Mouse (Mus musculus): ENCODE results near the gene Ugt1a10. TPM values are rescaled to one million over a fixed set of nuclear protein-coding genes. Genes with fewer than 3 reads are reported as not detected.

The Ugt1a10 gene
- polyA plus RNA-seq, 1 experiment: not detected

DNA sequence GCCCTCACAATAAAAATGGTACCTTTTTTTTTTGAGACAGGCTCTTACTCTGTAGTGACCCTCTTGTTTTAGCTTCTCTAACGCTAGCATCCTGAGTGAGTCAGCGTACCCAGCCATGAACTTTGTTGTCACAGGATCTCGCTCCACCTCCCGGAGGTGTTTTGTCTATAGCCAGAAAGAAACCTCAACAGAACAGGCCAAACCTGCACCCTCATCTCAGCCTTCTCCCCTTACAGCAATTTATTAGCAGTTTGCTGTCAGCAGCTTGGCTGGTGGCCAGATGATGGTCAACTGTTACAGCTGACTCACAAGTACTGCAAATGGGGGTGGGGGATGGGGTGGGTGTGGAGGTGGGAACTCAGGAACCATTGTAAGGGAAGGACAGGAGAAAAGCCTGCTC is 207.1 kb downstream of the Ugt1a10 start:
- Histone ChIP-seq H3K4me1 (ENCODE audit: control insufficient read depth, insufficient read depth, insufficient read length, low read length) (0 out of 2 replicates have a peak, but pooled peaks cover 2% of the 10 kb centered on the region), H3K27ac (replicated peaks; ENCODE audit: low read depth, low read length) (no peak overlapping the region), H3K4me3 (ENCODE audit: insufficient read depth, low read depth, low read length) (no peak overlapping the region)

DNA sequence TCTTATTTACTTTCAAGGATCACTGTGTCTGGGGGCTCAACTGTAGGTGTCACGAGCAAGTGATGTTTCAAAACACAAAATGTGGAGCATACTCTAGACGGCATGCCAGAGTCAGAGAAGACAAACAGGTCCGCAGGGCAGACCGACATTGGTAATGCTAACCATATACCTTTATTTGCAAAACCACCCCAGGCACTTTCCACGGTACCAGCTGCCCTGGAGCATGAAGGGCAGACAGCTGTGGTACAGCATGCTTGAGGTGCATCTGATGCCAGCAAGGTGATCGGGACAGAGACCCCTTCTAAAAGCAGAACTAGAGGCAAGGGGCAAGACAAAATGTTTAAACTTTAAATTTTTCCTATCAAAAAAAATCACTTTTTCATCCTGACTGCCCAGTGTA is 207.8 kb downstream of the Ugt1a10 start:
- H3K27ac ChIP-seq (replicated peaks; ENCODE audit: low read depth, low read length): no peak overlapping the region
- 0 out of 2 replicates have a peak, but pooled peaks cover 2% of the 10 kb centered on the region for H3K4me1 ChIP-seq (ENCODE audit: control insufficient read depth, insufficient read depth, insufficient read length, low read length)
- H3K4me3 ChIP-seq (ENCODE audit: insufficient read depth, low read depth, low read length): no peak overlapping the region

DNA sequence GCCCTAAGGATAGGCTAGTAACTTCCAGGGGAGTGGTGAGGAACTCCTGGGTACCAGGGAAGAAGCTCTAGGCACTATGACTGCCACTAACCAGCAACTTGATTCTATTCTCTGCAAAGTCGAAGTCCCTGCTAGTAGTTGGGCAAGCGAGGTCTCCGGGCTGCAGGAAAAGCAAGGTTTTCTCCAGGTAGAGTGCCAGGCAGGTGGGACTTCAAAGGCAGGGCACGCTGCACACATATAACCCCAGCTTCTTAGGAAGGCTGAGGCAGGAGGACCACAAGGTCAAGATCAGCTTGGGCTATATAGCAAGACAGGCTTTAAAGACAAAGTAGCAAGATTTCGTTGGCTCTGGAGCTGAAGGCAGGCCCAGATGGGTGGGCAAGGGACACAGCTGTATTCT is 208.6 kb downstream of the Ugt1a10 start:
- H3K27ac ChIP-seq (replicated peaks; ENCODE audit: low read depth, low read length): no peak overlapping the region
- 0 out of 2 replicates have a peak, but pooled peaks cover 2% of the 10 kb centered on the region for H3K4me1 ChIP-seq (ENCODE audit: control insufficient read depth, insufficient read depth, insufficient read length, low read length)
- no peak overlapping the region for H3K4me3 ChIP-seq (ENCODE audit: insufficient read depth, low read depth, low read length)

GRCm38 (mm10) chr1:88264237-88264868 is 209.2 kb downstream of the Ugt1a10 start:
- Histone ChIP-seq H3K27ac (replicated peaks; ENCODE audit: low read depth, low read length) (no peak overlapping the region), H3K4me1 (ENCODE audit: control insufficient read depth, insufficient read depth, insufficient read length, low read length) (0 out of 2 replicates have a peak, but pooled peaks cover 2% of the 10 kb centered on the region), H3K4me3 (ENCODE audit: insufficient read depth, low read depth, low read length) (no peak overlapping the region)

- 0 out of 2 replicates have a peak, but pooled peaks cover 2% of the 10 kb centered on the region for H3K4me1 ChIP-seq (ENCODE audit: control insufficient read depth, insufficient read depth, insufficient read length, low read length)
- no peak overlapping the region for H3K27ac ChIP-seq (replicated peaks; ENCODE audit: low read depth, low read length)
- no peak overlapping the region for H3K4me3 ChIP-seq (ENCODE audit: insufficient read depth, low read depth, low read length)
These were observed 209.7 kb downstream of the Ugt1a10 start for GRCm38 (mm10) chr1:88264869-88265240.

DNA sequence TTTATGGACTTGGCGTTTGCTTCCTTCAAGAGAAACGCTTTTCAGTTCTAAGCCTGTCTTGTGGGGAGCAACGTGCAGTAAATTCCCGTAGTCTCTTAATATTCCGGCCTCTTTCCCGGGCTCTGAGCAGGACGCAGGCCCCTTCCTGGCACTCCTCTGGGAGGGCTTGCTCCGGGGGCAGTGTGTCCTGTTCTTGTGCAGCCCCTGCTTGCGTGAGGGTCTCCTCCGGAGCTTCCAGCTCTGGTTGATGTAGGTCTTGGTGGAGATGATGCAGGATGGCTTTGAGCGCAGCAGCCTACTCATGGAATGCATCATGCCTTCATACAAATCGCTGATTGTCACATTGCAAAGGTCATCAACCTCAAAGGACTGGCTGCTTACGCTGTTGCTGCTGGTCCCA is 210.9 kb downstream of the Ugt1a10 start:
- Histone ChIP-seq H3K4me3 (ENCODE audit: insufficient read depth, low read depth, low read length) (no peak overlapping the region), H3K4me1 (ENCODE audit: control insufficient read depth, insufficient read depth, insufficient read length, low read length) (no peaks in the 10 kb centered on the region), H3K27ac (replicated peaks; ENCODE audit: low read depth, low read length) (no peak overlapping the region)

- no peak overlapping the region for H3K27ac ChIP-seq (replicated peaks; ENCODE audit: low read depth, low read length)
- H3K4me1 ChIP-seq (ENCODE audit: control insufficient read depth, insufficient read depth, insufficient read length, low read length): no peaks in the 10 kb centered on the region
- H3K4me3 ChIP-seq (ENCODE audit: insufficient read depth, low read depth, low read length): no peak overlapping the region
These were observed 212.3 kb downstream of the Ugt1a10 start for GRCm38 (mm10) chr1:88267489-88267888.

- H3K27ac ChIP-seq (replicated peaks; ENCODE audit: low read depth, low read length): no peak overlapping the region
- H3K4me1 ChIP-seq (ENCODE audit: control insufficient read depth, insufficient read depth, insufficient read length, low read length): no peaks in the 10 kb centered on the region
- H3K4me3 ChIP-seq (ENCODE audit: insufficient read depth, low read depth, low read length): no peak overlapping the region
These were observed 212.9 kb downstream of the Ugt1a10 start for GRCm38 (mm10) chr1:88268070-88268469.

Other genes starting within 250 kb of the Ugt1a10 start
- 59.1 and 61.6 TPM in 2 replicates for gene Dgkd, start 202.1 kb upstream of the Ugt1a10 start, polyA plus RNA-seq (2012; ENCODE audit: insufficient read depth, insufficient read length, missing spikeins)
- gene Usp40, start 46.8 kb upstream of the Ugt1a10 start, polyA plus RNA-seq (2012; ENCODE audit: insufficient read depth, insufficient read length, missing spikeins): 13.1 and 16.1 TPM in 2 replicates
- gene Ugt1a9, start 15.4 kb downstream of the Ugt1a10 start, polyA plus RNA-seq (2012; ENCODE audit: insufficient read depth, insufficient read length, missing spikeins): not detected in 2 replicates
- not detected in 2 replicates for gene Ugt1a8, start 32.4 kb downstream of the Ugt1a10 start, polyA plus RNA-seq (2012; ENCODE audit: insufficient read depth, insufficient read length, missing spikeins)
- 1.5 and 2.2 TPM in 2 replicates for gene Ugt1a7c, start 39.7 kb downstream of the Ugt1a10 start, polyA plus RNA-seq (2012; ENCODE audit: insufficient read depth, insufficient read length, missing spikeins)
- 5.0 and 5.9 TPM in 2 replicates for gene Ugt1a6b, start 47.9 kb downstream of the Ugt1a10 start, polyA plus RNA-seq (2012; ENCODE audit: insufficient read depth, insufficient read length, missing spikeins)
- gene Ugt1a6a, start 79.4 kb downstream of the Ugt1a10 start, polyA plus RNA-seq (2012; ENCODE audit: insufficient read depth, insufficient read length, missing spikeins): 5.6 and 6.1 TPM in 2 replicates
- 1.5 TPM in 1 of 2 replicates, not detected in the other for gene Ugt1a5, start 110.6 kb downstream of the Ugt1a10 start, polyA plus RNA-seq (2012; ENCODE audit: insufficient read depth, insufficient read length, missing spikeins)
- not detected in 2 replicates for gene Ugt1a2, start 145.2 kb downstream of the Ugt1a10 start, polyA plus RNA-seq (2012; ENCODE audit: insufficient read depth, insufficient read length, missing spikeins)
- 4.3 and 5.0 TPM in 2 replicates for gene Dnajb3, start 150.4 kb downstream of the Ugt1a10 start, polyA plus RNA-seq (2012; ENCODE audit: insufficient read depth, insufficient read length, missing spikeins)
- 0.95 TPM in 1 of 2 replicates, not detected in the other for gene Ugt1a1, start 156.6 kb downstream of the Ugt1a10 start, polyA plus RNA-seq (2012; ENCODE audit: insufficient read depth, insufficient read length, missing spikeins)
- not detected in 2 replicates for gene Mroh2a, start 171.6 kb downstream of the Ugt1a10 start, polyA plus RNA-seq (2012; ENCODE audit: insufficient read depth, insufficient read length, missing spikeins)
- gene Hjurp, start 222.2 kb downstream of the Ugt1a10 start, polyA plus RNA-seq (2012; ENCODE audit: insufficient read depth, insufficient read length, missing spikeins): 10.3 and 11.1 TPM in 2 replicates
- gene Trpm8, start 222.3 kb downstream of the Ugt1a10 start, polyA plus RNA-seq (2012; ENCODE audit: insufficient read depth, insufficient read length, missing spikeins): not detected in 2 replicates